Mouse (Mus musculus): ENCODE results near the gene Gm13283. TPM values are rescaled to one million over a fixed set of nuclear protein-coding genes. Genes with fewer than 3 reads are reported as not detected.

The Gm13283 gene
- 0.97 TPM for polyA plus RNA-seq (2017; shearing (Covaris generic))

GRCm38 (mm10) chr4:88759610-88760268 is at the start of gene Gm13283:
TSS of gene Gm13283 (plus strand) at chr4:88760119.

GRCm38 (mm10) chr4:88721791-88722721 is 37.9 kb upstream of the Gm13283 start, which contains the start of the genes Gm26566 and Klhl9:
TSS of gene Gm26566 (plus strand) at chr4:88721805.
TSS of gene Klhl9 (minus strand) at chr4:88722465.

GRCm38 (mm10) chr4:88754818-88755340 is 5.0 kb upstream of the Gm13283 start, which contains the start of gene Gm13271:
TSS of gene Gm13271 (plus strand) at chr4:88754868.

GRCm38 (mm10) chr4:88773534-88773933 is 13.6 kb downstream of the Gm13283 start, which contains the start of gene Gm13290:
TSS of gene Gm13290 (plus strand) at chr4:88773834.

GRCm38 (mm10) chr4:88776622-88777021 is 16.7 kb downstream of the Gm13283 start, which contains the start of gene Gm13289:
TSS of gene Gm13289 (plus strand) at chr4:88776922.

GRCm38 (mm10) chr4:88779550-88779949 is 19.6 kb downstream of the Gm13283 start, which contains the start of gene Gm13272:
TSS of gene Gm13272 (plus strand) at chr4:88779850.

GRCm38 (mm10) chr4:88781831-88782230 is 21.9 kb downstream of the Gm13283 start, which contains the start of gene Ifnz:
TSS of gene Ifnz (plus strand) at chr4:88782131.

GRCm38 (mm10) chr4:88785409-88785808 is 25.5 kb downstream of the Gm13283 start, which contains the start of gene Gm13276:
TSS of gene Gm13276 (plus strand) at chr4:88785709.

GRCm38 (mm10) chr4:88788402-88788801 is 28.5 kb downstream of the Gm13283 start, which contains the start of gene Gm13277:
TSS of gene Gm13277 (plus strand) at chr4:88788632.

GRCm38 (mm10) chr4:88791250-88791649 is 31.3 kb downstream of the Gm13283 start, which contains the start of gene Gm13278:
TSS of gene Gm13278 (plus strand) at chr4:88791550.

GRCm38 (mm10) chr4:88793936-88794675 is 34.2 kb downstream of the Gm13283 start, which contains the start of gene Gm13275:
TSS of gene Gm13275 (plus strand) at chr4:88794487.

GRCm38 (mm10) chr4:88797097-88797496 is 37.2 kb downstream of the Gm13283 start, which contains the start of gene Gm13279:
TSS of gene Gm13279 (plus strand) at chr4:88797397.

GRCm38 (mm10) chr4:88799365-88799764 is 39.4 kb downstream of the Gm13283 start, which contains the start of gene Gm13285:
TSS of gene Gm13285 (plus strand) at chr4:88799665.

GRCm38 (mm10) chr4:88802954-88803353 is 43.0 kb downstream of the Gm13283 start, which contains the start of gene Gm13287:
TSS of gene Gm13287 (plus strand) at chr4:88803254.

GRCm38 (mm10) chr4:88805231-88805630 is 45.3 kb downstream of the Gm13283 start, which contains the start of gene Gm13288:
TSS of gene Gm13288 (plus strand) at chr4:88805531.

Other genes with a start within 250 kb of the Gm13283 start
- not detected for gene Ifnb1, start 237.3 kb upstream of the Gm13283 start, polyA plus RNA-seq (2017; shearing (Covaris generic))
- gene Ifna15, start 201.9 kb upstream of the Gm13283 start, polyA plus RNA-seq (2017; shearing (Covaris generic)): not detected
- not detected for gene Ifna14, start 188.3 kb upstream of the Gm13283 start, polyA plus RNA-seq (2017; shearing (Covaris generic))
- not detected for gene Ifna9, start 167.7 kb upstream of the Gm13283 start, polyA plus RNA-seq (2017; shearing (Covaris generic))
- gene Ifna12, start 156.7 kb upstream of the Gm13283 start, polyA plus RNA-seq (2017; shearing (Covaris generic)): not detected
- not detected for gene C87499, start 125.7 kb upstream of the Gm13283 start, polyA plus RNA-seq (2017; shearing (Covaris generic))
- gene Ifna13, start 115.7 kb upstream of the Gm13283 start, polyA plus RNA-seq (2017; shearing (Covaris generic)): not detected
- gene Ifna16, start 83.2 kb upstream of the Gm13283 start, polyA plus RNA-seq (2017; shearing (Covaris generic)): not detected
- gene Ifna2, start 76.2 kb upstream of the Gm13283 start, polyA plus RNA-seq (2017; shearing (Covaris generic)): not detected
- not detected for gene Ifnab, start 68.8 kb upstream of the Gm13283 start, polyA plus RNA-seq (2017; shearing (Covaris generic))
- gene Gm26566, start 38.3 kb upstream of the Gm13283 start, polyA plus RNA-seq (2017; shearing (Covaris generic)): 0.32 TPM
- gene Klhl9, start 37.7 kb upstream of the Gm13283 start, polyA plus RNA-seq (2017; shearing (Covaris generic)): 26.9 TPM
- not detected for gene Gm13271, start 5.3 kb upstream of the Gm13283 start, polyA plus RNA-seq (2017; shearing (Covaris generic))
- 0.35 TPM for gene Gm13290, start 13.7 kb downstream of the Gm13283 start, polyA plus RNA-seq (2017; shearing (Covaris generic))
- gene Gm13289, start 16.8 kb downstream of the Gm13283 start, polyA plus RNA-seq (2017; shearing (Covaris generic)): not detected
- not detected for gene Gm13272, start 19.7 kb downstream of the Gm13283 start, polyA plus RNA-seq (2017; shearing (Covaris generic))
- gene Ifnz, start 22.0 kb downstream of the Gm13283 start, polyA plus RNA-seq (2017; shearing (Covaris generic)): 0.68 TPM
- not detected for gene Gm13276, start 25.6 kb downstream of the Gm13283 start, polyA plus RNA-seq (2017; shearing (Covaris generic))
- not detected for gene Gm13277, start 28.5 kb downstream of the Gm13283 start, polyA plus RNA-seq (2017; shearing (Covaris generic))
- gene Gm13278, start 31.4 kb downstream of the Gm13283 start, polyA plus RNA-seq (2017; shearing (Covaris generic)): not detected
- gene Gm13275, start 34.4 kb downstream of the Gm13283 start, polyA plus RNA-seq (2017; shearing (Covaris generic)): not detected
- gene Gm13279, start 37.3 kb downstream of the Gm13283 start, polyA plus RNA-seq (2017; shearing (Covaris generic)): not detected
- gene Gm13285, start 39.5 kb downstream of the Gm13283 start, polyA plus RNA-seq (2017; shearing (Covaris generic)): 1.1 TPM
- not detected for gene Gm13287, start 43.1 kb downstream of the Gm13283 start, polyA plus RNA-seq (2017; shearing (Covaris generic))
- not detected for gene Gm13288, start 45.4 kb downstream of the Gm13283 start, polyA plus RNA-seq (2017; shearing (Covaris generic))
- gene Ifna7, start 56.1 kb downstream of the Gm13283 start, polyA plus RNA-seq (2017; shearing (Covaris generic)): not detected
- not detected for gene Ifna11, start 59.8 kb downstream of the Gm13283 start, polyA plus RNA-seq (2017; shearing (Covaris generic))
- not detected for gene Ifna6, start 67.3 kb downstream of the Gm13283 start, polyA plus RNA-seq (2017; shearing (Covaris generic))
- not detected for gene Ifna5, start 75.4 kb downstream of the Gm13283 start, polyA plus RNA-seq (2017; shearing (Covaris generic))
- not detected for gene Ifna4, start 81.7 kb downstream of the Gm13283 start, polyA plus RNA-seq (2017; shearing (Covaris generic))
- not detected for gene Ifna1, start 90.0 kb downstream of the Gm13283 start, polyA plus RNA-seq (2017; shearing (Covaris generic))
- gene Ifne, start 120.1 kb downstream of the Gm13283 start, polyA plus RNA-seq (2017; shearing (Covaris generic)): not detected

Measured in CD4-positive, CD25-positive, alpha-beta regulatory T cell (primary cell).